Mouse (Mus musculus): ENCODE measurements at regions not wholly inside any gene's neighbourhood (a gene's known extent, or its start where the extent isn't known, plus 50 kb on each side); places are given as distances from the start of the nearest gene placed in this dataset.

DNA sequence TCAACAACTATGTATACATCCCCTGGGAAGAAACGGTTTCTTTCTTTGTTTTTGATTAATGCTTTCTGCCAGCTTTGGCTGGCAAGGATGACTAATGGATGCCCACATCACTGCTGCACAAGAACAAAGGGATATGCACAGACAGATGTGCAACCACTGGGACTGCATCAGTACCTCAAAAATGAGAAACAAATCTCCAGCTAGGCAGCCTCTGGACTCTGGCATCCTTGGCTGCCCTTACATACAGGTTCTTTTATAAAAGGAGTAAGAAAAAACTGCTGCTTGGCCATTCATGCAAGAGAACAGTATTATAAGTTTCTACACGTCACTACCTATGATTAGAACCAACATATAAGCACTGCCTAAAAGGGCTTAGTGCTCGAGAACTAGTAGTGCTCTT lies 97.7 kb downstream of the Alg10b start:
- no peak overlapping the region for H3K4me3 ChIP-seq (ENCODE audit: insufficient read depth in 1 of 2, low read depth in 1 of 2, low read length in 2 of 2, poor library complexity in 1 of 2, severe bottlenecking in 1 of 2)
- H3K4me1 ChIP-seq (ENCODE audit: control insufficient read depth in 2 of 2, insufficient read depth in 2 of 2, low read length in 2 of 2, poor library complexity in 1 of 2): no peaks in the 10 kb centered on the region
- in situ Hi-C loops (cut with MboI; ENCODE audit: low sequenced_read_pairs in 2 of 2, unreplicated experiment in 2 of 2): no loop called here
- TF ChIP-seq MAFK (IDR thresholded peaks at IDR 0.05; ENCODE audit: insufficient read depth, low read depth, low read length) (no peak), ZC3H11A (IDR thresholded peaks at IDR 0.05; ENCODE audit: borderline replicate concordance, low read depth, low read length) (no peak)
- no peaks in the 10 kb centered on the region for H3K9me3 ChIP-seq (ENCODE audit: control insufficient read depth, insufficient read depth, low read depth, low read length)
- no peaks in the 10 kb centered on the region for H3K36me3 ChIP-seq (ENCODE audit: control insufficient read depth, insufficient read depth, low read length, poor library complexity, severe bottlenecking)
- H3K9ac ChIP-seq (ENCODE audit: insufficient read depth, low read depth, low read length, poor library complexity, severe bottlenecking): no peak overlapping the region
- no peak for DNase-seq (ENCODE audit: low read depth, low spot score)
- no peak overlapping the region for H3K27ac ChIP-seq (ENCODE audit: insufficient read depth, low read depth, low read length, poor library complexity, severe bottlenecking)

DNA sequence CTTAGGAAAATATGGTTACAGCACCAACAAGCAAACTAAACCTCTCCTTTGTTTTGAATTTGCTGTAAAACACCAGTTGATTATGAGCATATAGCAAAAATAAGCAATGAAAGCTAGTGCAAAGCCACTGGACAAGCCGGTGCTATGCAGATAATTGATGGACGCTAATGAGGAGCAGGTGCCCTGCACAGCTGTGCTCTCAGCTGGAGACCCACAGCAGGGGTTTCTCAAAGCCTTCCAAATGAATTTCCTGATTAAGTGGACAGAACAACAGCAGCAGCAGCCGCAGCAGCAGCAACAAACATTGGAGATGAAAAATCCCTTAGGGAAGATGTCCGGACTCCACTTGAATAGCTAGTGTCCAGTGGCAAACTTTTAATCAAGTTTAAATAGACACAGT lies 109.2 kb downstream of the Alg10b start:
- Histone ChIP-seq H3K4me3 (ENCODE audit: insufficient read depth in 1 of 2, low read depth in 1 of 2, low read length in 2 of 2, poor library complexity in 1 of 2, severe bottlenecking in 1 of 2) (no peak overlapping the region), H3K9me3 (ENCODE audit: control insufficient read depth, insufficient read depth, low read depth, low read length) (no peaks in the 10 kb centered on the region), H3K4me1 (ENCODE audit: control insufficient read depth in 2 of 2, insufficient read depth in 2 of 2, low read length in 2 of 2, poor library complexity in 1 of 2) (no peaks in the 10 kb centered on the region), H3K36me3 (ENCODE audit: control insufficient read depth, insufficient read depth, low read length, poor library complexity, severe bottlenecking) (no peaks in the 10 kb centered on the region), H3K9ac (ENCODE audit: insufficient read depth, low read depth, low read length, poor library complexity, severe bottlenecking) (no peak overlapping the region), H3K27ac (ENCODE audit: insufficient read depth, low read depth, low read length, poor library complexity, severe bottlenecking) (no peak overlapping the region)
- in situ Hi-C loops (cut with MboI; ENCODE audit: low sequenced_read_pairs in 2 of 2, unreplicated experiment in 2 of 2): no loop called here
- TF ChIP-seq HCFC1 (IDR thresholded peaks at IDR 0.05; ENCODE audit: borderline replicate concordance, insufficient read depth, low read length) (no peak), ZNF384 (IDR thresholded peaks at IDR 0.05; ENCODE audit: low read depth, low read length) (no peak), MAFK (IDR thresholded peaks at IDR 0.05; ENCODE audit: insufficient read depth, low read depth, low read length) (no peak), CHD2 (IDR thresholded peaks at IDR 0.05; ENCODE audit: low read depth, low read length) (no peak), ZC3H11A (IDR thresholded peaks at IDR 0.05; ENCODE audit: borderline replicate concordance, low read depth, low read length) (no peak)
- DNase-seq (ENCODE audit: low read depth, low spot score): no peak

DNA sequence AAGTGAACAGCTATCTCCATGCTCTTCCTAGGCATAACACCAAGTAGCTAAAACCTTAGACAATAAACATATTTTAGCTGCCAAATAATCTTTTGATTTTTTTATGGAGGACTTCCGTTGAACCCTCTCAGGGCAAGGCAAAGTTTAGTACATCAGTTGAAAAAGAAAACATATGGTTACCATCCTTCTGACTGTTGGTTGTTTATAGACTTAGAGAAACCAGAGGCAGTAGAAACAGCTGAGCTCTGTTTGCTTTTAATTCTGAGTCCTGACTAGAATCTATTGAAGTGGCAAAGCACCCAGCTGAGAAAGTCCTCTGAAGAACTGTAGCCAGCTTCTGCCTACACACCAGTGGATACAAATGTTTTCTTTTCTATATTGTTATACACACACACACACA lies 109.7 kb downstream of the Alg10b start:
- no peak overlapping the region for H3K27ac ChIP-seq (ENCODE audit: insufficient read depth, low read depth, low read length, poor library complexity, severe bottlenecking)
- no peak for DNase-seq (ENCODE audit: low read depth, low spot score)

DNA sequence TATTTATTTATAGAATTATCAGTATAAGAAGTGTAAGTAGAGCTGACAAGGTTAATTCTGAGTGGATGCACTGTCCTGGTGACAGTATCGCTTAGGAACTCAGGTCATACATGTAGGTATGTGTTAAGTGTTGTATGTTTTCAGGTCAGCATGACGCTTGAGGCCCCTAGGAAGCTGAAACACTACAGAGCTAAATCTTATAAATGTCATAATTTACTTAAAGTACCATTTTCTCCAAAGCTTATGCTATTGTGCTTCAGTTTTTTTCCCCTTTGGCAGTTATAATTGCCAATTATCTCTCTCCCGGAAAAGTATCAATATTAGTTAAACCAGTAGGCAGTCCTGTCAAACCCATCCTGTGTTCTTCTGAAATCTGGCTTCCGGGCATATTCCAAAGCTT lies 110.3 kb downstream of the Alg10b start:
- no peak for DNase-seq (ENCODE audit: low read depth, low spot score)
- no peak overlapping the region for H3K9ac ChIP-seq (ENCODE audit: insufficient read depth, low read depth, low read length, poor library complexity, severe bottlenecking)
- H3K9me3 ChIP-seq (ENCODE audit: control insufficient read depth, insufficient read depth, low read depth, low read length): no peaks in the 10 kb centered on the region
- no peak for TF ChIP-seq ZNF384 (IDR thresholded peaks at IDR 0.05; ENCODE audit: low read depth, low read length)
- no peak for TF ChIP-seq CHD2 (IDR thresholded peaks at IDR 0.05; ENCODE audit: low read depth, low read length)
- TF ChIP-seq ZC3H11A (IDR thresholded peaks at IDR 0.05; ENCODE audit: borderline replicate concordance, low read depth, low read length): no peak
- no peak for TF ChIP-seq HCFC1 (IDR thresholded peaks at IDR 0.05; ENCODE audit: borderline replicate concordance, insufficient read depth, low read length)
- no peak for TF ChIP-seq MAFK (IDR thresholded peaks at IDR 0.05; ENCODE audit: insufficient read depth, low read depth, low read length)
- in situ Hi-C loops (cut with MboI; ENCODE audit: low sequenced_read_pairs in 2 of 2, unreplicated experiment in 2 of 2): no loop called here
- H3K4me1 ChIP-seq (ENCODE audit: control insufficient read depth in 2 of 2, insufficient read depth in 2 of 2, low read length in 2 of 2, poor library complexity in 1 of 2): no peaks in the 10 kb centered on the region
- H3K27ac ChIP-seq (ENCODE audit: insufficient read depth, low read depth, low read length, poor library complexity, severe bottlenecking): no peak overlapping the region
- no peaks in the 10 kb centered on the region for H3K36me3 ChIP-seq (ENCODE audit: control insufficient read depth, insufficient read depth, low read length, poor library complexity, severe bottlenecking)
- H3K4me3 ChIP-seq (ENCODE audit: insufficient read depth in 1 of 2, low read depth in 1 of 2, low read length in 2 of 2, poor library complexity in 1 of 2, severe bottlenecking in 1 of 2): no peak overlapping the region

More for the DNA sequence above, 109.7 kb downstream of the Alg10b start:
- Histone ChIP-seq H3K9me3 (ENCODE audit: control insufficient read depth, insufficient read depth, low read depth, low read length) (no peaks in the 10 kb centered on the region), H3K9ac (ENCODE audit: insufficient read depth, low read depth, low read length, poor library complexity, severe bottlenecking) (no peak overlapping the region), H3K36me3 (ENCODE audit: control insufficient read depth, insufficient read depth, low read length, poor library complexity, severe bottlenecking) (no peaks in the 10 kb centered on the region), H3K4me3 (ENCODE audit: insufficient read depth in 1 of 2, low read depth in 1 of 2, low read length in 2 of 2, poor library complexity in 1 of 2, severe bottlenecking in 1 of 2) (no peak overlapping the region), H3K4me1 (ENCODE audit: control insufficient read depth in 2 of 2, insufficient read depth in 2 of 2, low read length in 2 of 2, poor library complexity in 1 of 2) (no peaks in the 10 kb centered on the region)
- in situ Hi-C loops (cut with MboI; ENCODE audit: low sequenced_read_pairs in 2 of 2, unreplicated experiment in 2 of 2): no loop called here
- no peak for TF ChIP-seq ZC3H11A (IDR thresholded peaks at IDR 0.05; ENCODE audit: borderline replicate concordance, low read depth, low read length)

DNA sequence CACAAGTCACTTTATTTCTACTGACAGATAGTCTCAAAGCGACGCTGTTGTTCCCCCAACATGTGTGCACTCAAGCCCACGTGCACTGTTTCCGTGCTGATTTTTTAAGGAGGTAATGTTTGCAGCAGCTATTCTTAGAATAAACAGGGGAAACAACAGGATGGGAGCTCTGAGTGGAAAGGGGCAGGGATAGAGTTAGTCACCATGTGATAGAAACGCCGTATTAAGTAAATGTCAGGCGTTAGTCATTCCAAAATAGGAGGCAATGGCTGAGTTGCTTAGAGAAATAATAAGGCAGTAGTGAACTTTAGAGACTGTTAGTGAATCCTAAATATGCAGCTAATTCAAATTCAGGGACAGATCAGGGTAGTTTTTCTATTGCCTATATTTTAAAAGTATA lies 111.4 kb downstream of the Alg10b start:
- no peaks in the 10 kb centered on the region for H3K36me3 ChIP-seq (ENCODE audit: control insufficient read depth, insufficient read depth, low read length, poor library complexity, severe bottlenecking)
- no peak overlapping the region for H3K4me3 ChIP-seq (ENCODE audit: insufficient read depth in 1 of 2, low read depth in 1 of 2, low read length in 2 of 2, poor library complexity in 1 of 2, severe bottlenecking in 1 of 2)
- H3K9me3 ChIP-seq (ENCODE audit: control insufficient read depth, insufficient read depth, low read depth, low read length): no peaks in the 10 kb centered on the region
- H3K9ac ChIP-seq (ENCODE audit: insufficient read depth, low read depth, low read length, poor library complexity, severe bottlenecking): no peak overlapping the region
- no peak for TF ChIP-seq HCFC1 (IDR thresholded peaks at IDR 0.05; ENCODE audit: borderline replicate concordance, insufficient read depth, low read length)
- TF ChIP-seq ZNF384 (IDR thresholded peaks at IDR 0.05; ENCODE audit: low read depth, low read length): no peak
- TF ChIP-seq MAFK (IDR thresholded peaks at IDR 0.05; ENCODE audit: insufficient read depth, low read depth, low read length): no peak
- no peak for TF ChIP-seq CHD2 (IDR thresholded peaks at IDR 0.05; ENCODE audit: low read depth, low read length)
- TF ChIP-seq ZC3H11A (IDR thresholded peaks at IDR 0.05; ENCODE audit: borderline replicate concordance, low read depth, low read length): no peak
- no peaks in the 10 kb centered on the region for H3K4me1 ChIP-seq (ENCODE audit: control insufficient read depth in 2 of 2, insufficient read depth in 2 of 2, low read length in 2 of 2, poor library complexity in 1 of 2)
- DNase-seq (ENCODE audit: low read depth, low spot score): no peak
- in situ Hi-C loops (cut with MboI; ENCODE audit: low sequenced_read_pairs in 2 of 2, unreplicated experiment in 2 of 2): no loop called here
- H3K27ac ChIP-seq (ENCODE audit: insufficient read depth, low read depth, low read length, poor library complexity, severe bottlenecking): no peak overlapping the region
